Mouse (Mus musculus) frontal cortex, postnatal 14 days (tissue): ENCODE measurements at regions not wholly inside any gene's neighbourhood (a gene's known extent, or its start where the extent isn't known, plus 50 kb on each side); places are given as distances from the start of the nearest gene placed in this dataset.
"Not testable (repeated sequence)": the region's sequence is repeated elsewhere in the genome, so short reads cannot be mapped to it uniquely, and the experiment has no call there.

Experiments used
- DNase-seq, 2 experiments: peaks; one replicate each; pipeline ENCODE4 v3.0.0; 2022; ENCODE audit warnings: low spot score in 2 of 2

DNA sequence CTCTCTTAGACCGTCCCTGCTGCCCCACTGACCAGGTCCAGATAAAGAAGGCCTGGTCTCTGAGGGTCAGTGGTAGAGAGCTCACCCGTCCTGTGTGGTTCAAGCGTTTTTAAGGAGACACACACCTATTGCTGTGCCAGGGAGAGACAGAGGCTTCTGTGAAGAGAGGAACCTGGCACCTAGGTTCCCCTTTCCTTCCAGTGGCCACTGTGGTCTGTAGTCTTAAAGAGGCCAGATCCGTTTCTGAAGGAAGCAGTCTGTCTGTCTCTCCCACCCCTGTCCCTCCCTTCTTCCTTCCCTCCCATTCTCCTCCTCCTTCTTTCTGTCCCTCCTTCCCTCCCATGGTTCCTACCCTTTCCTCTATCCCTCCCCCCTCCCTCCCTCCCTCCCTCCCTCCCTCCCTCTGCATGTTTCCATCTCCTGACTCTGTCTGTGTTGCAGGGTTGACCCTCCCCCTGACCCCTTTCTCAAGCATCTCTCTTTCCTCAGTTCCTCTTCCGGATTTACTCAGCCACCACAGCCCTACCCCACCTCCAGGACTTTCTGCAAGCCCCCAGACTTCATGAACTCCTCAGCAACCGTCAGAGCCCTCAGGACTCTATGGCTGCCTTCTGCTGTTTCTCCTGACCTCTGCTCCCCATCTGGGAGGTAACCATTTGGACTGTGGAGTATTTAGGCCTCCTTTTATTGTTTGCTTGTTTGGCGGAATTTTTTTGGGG is 100.1 kb upstream of the Ubl3 start:
- DNase-seq = no peak

DNA sequence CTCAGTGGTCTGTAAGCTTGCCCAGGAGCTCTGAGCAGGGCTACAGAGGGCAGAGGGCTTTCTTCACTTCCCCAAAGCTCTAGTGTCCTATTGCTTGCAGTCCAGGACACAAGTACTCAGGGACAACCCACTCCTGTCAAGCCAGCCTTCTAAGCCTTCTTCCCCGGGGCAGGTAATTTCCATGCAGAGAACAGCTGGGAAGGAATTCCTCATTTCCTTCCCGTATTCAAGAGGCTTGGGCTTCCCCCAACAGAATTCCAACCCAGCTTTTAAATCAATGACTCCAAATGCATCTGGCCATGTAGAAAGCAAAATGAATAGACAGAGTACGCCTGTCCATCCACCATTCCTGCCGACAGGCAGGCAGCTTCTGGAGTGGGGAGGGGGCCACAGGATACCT is 99.1 kb upstream of the Ubl3 start:
- DNase-seq = no peak

DNA sequence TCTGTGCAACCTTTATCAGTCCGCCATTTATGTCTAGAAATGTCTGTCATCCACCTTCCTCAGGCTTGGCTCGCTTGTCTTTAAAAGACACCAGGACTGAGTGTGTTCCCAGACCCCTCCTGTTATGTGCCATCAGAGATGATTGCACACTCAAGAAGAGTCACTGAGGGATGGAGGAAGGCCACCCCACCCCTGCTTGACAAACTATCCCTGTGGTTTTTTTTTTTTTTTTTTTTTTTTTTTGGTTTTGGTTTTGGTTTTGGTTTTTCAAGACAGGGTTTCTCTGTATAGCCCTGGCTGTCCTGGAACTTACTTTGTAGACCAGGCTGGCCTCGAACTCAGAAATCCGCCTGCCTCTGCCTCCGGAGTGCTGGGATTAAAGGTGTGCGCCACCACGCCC is 97.0 kb upstream of the Ubl3 start:
- DNase-seq = not testable (repeated sequence)

DNA sequence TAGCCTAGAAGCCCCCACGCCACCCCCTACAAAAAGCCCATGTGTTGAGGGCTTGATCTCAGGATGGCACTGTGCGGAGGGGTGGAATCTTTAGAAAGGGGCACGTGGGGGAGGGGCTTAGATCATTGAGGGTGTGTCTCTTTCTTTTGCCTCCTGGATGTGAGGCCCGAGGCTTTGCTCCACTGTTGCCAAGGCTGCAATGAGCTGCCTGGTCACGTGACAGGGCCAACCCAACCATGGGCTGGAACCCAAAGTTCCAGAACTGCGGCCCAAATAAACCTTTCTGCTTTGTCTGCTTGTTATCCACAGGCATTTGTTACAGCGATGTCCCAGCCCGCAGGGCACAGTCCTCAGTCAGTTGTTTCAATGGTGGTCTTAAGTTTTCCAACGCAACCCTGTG is 96.5 kb upstream of the Ubl3 start:
- DNase-seq = no peak

DNA sequence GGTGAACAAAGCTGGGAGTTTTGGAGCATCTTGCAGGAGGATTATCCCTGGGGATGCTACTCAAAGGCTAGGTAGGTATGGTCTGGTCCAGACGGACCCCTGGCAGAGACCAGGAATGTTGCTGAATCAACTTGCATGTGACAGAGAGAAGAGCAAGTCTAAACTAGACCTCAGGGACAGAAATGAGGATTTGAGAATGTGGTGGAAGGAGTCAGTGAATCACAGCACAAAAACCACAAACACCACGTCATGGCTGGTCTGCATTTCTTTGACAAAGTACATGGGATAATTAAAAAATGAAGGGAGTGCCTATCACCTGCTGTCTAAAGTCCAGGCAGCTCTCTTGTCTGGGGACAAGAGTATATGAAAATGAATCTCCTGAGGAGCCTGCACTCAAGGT is 95.1 kb upstream of the Ubl3 start:
- DNase-seq = no peak

DNA sequence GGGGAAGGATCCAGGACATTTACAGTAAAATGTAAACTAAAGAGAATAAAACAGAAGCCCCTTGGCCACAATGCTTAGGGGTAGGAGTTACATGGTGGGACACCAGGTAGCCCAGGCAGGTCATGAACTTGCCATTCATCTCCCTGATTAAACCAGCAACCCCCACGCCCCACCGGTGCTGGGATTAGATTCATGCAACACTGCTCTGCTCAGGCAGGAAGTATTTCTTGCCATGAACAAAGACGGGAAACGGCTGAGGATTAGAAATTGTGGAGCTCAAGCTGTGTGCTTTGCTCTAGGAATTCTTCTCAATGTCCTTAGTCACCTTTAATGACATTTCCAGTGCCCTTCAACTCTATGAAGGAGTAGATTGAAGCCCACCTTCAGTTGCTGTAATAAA is 93.2 kb upstream of the Ubl3 start:
- no peak for DNase-seq

DNA sequence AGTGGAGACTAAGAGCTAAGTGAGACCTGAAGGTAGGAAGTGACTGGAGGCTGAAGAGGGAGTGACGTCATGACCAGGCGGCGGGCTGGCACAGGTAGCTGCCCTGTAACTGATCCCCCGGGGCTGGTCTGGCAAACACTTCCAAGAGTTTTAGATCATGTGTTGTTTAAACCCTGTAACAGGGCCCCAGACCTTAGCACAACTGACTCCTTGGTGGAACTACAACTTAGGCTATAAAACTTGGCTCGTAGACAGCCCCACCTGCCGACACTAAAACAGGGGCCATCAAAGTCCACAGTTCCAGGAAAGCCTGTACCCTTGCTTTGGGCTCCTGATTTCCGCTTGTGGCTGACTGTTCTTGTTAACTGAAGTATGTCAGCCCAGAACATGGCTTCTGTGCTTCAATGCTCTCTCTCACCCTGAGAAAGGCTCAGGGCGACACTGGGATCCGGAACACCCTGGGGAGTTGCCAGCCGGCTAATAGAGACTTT is 92.6 kb upstream of the Ubl3 start:
- DNase-seq = no peak

DNA sequence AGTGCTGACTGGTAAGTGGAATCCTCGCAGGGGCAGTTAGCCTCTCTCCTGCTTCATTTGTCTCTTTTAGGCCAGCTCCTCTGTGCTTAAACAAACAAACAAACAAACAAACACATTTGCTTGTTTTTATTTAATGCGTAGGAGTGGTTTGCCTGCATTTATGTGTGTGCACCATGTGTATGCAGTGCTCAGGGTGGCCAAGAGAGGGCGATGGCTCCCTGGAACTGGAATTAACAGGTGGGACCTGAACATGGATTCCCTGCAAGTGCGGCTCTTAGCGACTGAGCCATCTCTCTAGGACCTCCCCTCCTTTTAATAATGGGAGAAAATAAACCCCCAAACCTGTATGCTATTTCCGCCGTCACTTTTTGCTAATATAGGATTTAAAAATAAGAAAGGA is 91.8 kb upstream of the Ubl3 start:
- DNase-seq = no peak

DNA sequence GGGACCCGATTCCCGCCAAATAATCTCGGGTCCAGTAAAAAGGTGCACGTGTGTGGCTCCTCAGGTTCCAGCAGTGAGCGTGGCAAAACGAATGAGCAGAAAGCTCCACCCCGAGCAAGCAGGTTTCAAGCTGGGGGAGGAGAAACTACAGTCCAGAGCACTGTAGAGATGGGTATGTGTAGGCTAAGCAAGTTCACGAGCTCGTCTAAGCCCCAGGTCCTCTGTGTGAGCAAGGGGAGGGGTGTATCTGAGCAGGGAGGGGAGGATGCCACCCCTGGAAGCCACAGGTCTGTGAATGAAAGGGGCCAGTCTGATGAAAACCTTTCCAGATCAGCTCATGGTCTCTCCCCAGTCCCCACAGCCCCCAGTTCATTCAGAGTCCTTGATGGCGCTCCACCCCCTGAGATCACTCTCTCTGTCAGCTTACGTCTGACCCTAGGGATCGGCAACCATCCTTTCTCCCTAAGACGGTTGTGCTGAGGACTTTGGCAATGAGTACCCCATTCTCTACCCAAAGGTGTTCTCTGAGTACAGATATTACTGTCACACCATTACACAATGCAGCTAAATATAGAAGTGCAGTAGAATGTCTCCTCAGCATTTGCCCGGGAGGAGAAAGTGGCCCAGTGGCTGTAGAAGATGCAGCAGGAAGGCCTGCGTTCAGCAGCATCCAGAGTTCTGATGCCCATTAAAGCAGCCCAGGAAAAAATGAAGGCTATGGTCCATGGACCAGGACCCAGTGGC is 89.2 kb upstream of the Ubl3 start:
- no peak for DNase-seq

DNA sequence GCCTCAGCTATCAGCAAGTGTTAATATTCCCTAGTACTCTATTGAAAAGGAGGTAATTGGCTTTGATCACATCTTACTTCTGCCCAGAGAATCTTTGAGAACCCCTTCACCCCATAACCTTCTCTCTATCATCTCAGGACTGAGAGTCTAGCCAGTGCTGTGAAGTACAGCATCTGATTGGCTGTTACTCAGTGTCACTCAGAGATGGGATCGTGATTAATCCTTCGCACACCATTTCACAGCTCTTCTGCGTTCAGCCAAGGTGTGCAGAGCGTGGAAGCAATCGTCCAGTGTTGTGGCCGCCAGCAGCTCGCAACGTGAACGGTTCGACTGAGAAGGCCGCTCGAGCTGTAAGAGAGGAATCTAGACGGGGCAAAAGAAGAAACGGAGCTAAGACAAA is 87.9 kb upstream of the Ubl3 start:
- DNase-seq = no peak

DNA sequence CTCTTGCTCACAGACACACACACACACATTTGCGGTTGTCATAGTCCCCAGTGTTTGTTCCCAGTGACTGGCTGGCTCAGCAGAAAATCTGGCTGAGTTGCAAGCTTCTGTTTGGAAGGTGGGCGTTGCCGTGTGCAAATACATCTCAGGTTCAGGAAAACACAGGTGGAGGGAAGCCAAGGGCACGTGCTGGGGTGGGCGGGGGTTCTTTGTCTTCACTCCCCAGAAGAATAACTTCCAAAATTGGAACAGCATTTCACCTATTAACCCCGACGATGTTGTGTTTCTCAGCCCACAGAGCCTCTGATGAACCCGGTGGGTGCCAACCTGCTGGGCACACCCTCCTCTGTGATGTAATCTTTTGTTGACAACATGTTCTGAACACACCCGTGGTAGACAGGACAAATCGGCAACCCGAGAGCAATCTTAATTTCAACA is 82.3 kb upstream of the Ubl3 start:
- no peak for DNase-seq

DNA sequence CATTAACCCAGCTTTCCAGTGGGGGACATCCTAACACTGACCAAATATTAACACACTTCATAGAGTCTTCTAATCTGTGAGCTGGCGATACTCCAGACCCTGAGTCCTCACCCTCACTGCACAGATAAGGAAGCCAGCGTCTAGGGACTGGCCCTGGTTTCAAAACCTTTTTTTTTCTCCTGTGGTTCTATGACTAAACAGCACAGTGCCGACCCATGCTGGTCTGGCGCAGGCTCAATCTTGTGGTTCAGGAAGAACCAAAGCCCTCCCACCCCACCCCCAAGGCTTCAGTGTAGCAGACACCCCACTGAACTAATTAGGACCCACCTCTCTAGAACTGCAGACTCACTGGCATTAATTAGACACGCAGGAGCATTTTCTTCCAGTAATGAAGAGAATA is 81.4 kb upstream of the Ubl3 start:
- DNase-seq = no peak

DNA sequence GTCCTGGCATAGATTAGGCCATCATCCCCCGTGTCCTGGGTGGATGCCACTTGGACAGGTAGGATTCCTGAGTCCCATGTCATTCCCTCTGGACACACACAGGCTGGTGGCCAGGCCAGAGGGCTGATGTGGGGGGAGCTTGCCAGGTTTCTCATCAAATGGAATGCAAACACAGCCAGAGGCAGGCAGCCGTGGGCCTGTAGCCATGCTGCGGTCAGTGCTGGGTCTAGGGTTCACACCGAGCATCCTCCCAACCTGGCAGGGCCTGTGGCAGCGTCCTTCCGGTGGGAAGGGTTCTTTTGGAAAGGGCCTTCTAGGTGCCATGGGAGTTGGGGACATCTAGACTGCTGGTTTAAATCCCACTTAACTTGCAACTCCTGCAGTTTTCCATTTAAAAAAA is 80.7 kb upstream of the Ubl3 start:
- DNase-seq = no peak

DNA sequence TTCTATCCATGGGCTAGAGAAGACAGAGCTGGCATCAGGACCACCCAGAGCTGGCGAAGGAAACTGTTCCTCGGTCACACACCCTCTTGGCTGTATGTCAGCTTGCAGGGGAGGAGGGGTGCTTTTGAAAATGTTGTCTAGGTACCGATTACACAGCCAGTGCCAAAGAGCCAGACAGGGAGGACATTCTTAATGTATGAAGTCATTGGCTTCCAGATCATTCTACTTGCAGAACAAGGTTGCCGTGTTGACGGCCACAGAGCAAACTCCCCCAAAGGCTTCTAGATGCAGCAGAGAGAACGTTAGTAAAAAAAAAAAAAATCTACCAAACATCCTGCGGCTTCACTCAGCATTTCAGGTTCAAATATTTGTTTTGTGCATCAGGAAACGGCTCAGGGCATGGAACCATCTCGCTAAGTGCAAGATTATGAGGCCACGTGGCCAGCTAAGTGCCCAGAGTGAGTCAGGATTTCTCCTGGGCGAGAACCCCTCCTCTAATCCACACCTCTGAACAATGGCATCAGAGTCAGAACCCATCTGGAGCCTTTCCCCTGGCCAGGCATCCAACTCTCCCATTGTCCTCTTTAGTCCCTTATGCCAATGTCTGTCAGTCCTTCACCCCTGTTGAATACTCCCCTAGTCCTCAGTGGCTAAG is 80.1 kb upstream of the Ubl3 start:
- no peak for DNase-seq

DNA sequence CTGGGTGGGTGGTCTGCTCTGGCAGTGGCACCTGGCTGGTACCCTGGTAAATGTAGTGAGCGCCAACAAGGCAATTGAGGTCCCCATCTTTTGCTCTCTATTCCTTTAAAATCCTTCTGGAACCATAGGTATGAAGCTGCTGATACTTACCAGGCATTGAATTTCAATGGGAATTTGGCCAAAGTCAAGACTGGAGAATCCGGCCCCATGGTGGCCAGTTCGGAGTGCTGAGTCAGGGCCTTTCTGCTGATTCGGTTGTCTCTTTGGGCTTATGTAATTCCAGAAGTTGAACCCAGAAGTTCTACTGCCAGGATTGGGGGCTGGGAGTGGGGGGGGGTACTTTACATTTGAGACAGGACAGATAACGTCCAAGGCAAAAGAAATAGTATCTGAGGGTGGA is 79.0 kb upstream of the Ubl3 start:
- no peak for DNase-seq

DNA sequence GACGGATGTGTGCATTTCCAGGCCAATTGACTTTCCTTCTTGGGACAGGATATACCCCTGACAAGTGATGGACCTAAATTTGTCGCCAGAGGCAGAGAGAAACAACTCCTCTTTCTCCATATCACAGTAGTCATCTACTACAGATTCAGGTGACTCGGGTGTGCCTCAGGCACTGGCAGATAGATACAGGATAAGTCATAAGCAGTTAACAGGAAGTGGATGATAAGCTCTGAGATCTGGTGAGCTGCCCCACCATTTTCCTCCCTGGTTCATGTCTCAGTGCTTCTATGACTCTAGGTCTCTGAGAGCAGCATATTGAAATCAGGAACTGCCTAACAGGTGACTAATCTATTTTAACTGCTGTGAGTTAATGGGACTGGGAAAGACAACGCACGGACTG is 73.4 kb upstream of the Ubl3 start:
- DNase-seq = no peak

DNA sequence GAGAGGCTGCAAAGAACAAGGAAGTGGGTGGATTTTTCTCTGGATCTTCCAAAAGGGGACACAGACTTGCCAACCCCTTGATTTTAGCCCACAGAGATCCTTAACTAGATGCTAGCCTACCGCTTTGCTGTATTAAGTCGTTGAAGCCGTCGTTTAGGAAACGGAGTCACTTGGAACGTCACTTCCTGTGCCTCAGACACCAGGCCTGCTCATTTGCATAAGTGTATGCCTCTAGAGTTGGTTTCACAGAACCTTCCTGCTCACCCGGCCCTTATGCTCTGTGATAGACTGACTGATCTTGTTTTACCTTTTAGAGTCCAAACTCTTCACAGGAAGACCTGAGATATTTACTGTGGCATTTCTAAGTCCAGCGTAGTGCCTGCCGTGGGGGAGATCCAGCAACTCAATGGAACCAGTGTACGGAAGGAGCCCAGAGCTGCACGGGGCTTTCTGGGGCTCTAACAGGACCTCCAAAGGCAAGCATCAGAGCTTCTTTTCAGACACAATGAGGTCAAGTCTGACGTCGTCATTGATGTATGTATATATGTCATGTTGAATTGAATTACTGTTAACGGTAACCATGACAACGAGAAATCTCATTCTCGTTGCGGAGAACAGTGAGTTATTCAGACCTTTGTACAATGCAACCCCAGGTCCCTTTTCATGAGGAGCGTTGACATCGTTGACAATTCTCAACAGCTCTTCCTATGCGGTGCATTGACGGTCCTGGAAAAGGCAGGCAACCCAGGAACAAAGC is 72.2 kb upstream of the Ubl3 start:
- DNase-seq = no peak

DNA sequence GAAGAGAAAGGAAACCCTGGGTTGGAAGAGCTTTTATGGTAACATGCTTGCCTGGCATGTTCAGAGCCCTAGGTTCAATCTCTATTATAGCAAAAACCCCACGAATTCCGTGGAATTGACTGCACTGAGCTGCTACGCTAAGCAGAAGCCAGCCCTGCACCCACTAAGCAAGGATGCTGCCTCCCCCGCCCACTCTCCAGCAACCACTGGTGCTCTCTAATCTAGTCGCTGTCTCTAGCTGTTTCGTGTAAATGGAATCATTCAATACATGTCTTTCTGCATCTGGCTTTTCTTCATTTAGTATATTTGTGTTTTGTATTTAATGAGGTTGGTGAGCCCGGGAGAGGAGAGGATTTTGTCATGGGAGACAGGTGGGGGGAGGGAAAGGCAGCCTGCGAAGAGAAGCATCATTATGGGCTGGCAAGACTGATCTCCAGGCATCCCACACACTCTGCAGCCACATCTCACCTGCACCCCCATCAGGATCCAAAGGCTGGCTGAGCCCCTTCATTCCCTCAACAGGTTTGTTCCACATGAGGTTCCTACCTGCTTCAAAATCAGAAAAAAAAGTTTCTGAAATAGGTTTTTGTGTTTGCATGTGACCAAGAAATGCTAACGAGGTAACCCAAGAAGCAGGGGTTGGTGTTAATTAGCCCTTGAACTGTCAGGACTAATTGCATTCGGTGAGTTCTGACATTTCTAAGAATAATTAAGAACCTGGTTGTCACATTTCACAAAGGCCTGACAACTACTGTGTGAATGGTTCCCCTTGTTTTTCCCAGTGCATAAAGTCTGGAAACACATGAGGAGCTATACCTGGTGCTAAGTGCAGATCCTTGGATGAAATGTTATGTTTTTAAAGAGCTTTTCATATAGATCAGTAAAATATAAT is 68.6 kb upstream of the Ubl3 start:
- peak in 1 of 2 experiments; percentile 33 for DNase-seq

DNA sequence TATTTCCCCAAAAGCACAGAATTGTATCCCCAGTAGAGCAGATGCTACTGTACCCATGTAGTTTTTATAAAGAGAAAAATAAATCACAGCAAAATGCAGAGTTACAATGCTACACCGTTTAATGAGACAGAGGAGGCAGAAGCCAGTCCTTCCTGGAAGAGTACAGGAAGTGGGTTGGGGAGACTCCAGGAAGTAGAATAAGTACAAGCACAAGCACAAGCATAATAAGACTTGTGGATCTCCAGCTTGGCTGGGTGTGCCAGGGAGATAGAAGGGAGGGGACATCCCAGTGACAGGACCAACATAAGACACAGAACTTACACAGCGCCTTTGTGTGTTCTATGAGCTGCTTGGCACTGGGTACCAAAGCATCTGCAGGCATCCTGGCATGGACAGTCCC is 67.3 kb upstream of the Ubl3 start:
- DNase-seq = no peak

DNA sequence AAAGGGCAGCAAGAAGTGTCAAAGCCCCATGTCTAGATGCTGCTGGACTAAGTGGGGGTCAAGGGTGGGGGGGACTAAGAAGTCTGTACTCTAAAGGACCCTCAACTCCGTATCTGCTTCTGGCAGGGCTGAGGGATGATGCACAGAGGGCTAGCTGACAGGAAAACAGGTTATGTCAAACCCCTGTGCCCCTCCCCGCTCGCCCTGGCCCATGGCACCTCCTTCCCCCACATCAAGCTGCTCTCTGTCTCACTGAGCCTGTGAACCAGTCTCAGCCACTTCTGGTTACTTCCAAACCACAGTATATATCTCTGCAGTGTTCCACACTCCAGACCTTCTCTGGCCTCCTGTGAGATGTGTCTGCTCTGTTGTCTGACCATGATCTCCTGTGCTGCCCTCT is 63.8 kb upstream of the Ubl3 start:
- DNase-seq = no peak

DNA sequence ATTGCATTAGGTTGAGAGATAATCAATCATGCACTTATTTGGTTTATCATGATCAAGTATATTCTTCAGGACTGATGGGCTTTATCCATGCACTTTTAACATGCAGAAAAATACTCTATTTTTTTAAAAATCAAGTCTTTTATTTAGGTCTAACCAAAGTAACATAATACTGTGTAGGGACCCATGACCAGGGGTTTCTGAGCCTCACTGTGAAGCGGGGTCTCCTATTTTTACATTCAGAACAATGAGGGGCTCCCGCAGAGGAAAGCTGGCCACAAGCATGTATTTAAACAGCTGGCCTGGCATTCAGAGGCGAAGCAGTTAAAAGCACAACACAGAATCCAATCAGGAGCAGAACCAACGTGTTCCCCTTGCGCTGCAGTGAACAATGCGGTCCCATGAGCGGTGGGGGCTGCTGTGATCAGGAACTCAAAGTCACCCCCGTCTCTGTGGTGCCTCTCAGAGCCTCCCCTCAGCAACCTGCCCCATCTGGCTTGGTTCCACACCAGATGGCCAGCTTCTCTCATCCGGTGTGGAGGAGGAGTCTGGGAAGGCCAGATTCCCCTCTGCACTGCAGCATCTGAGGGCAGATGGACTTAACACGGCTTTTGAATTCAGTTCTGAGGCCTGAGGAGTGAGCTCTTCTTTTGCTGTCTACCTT is 63.2 kb upstream of the Ubl3 start:
- no peak for DNase-seq
